Mouse (Mus musculus): Measurements from ENCODE around the gene Irf6. TPM values are rescaled to one million over a fixed set of nuclear protein-coding genes. Genes with fewer than 3 reads are reported as not detected.

Irf6 gene
- polyA plus RNA-seq (2014; fragmentation: Nextera tagmentation; extraction: Ambion mirVana) = 12.0 and 12.3 TPM in 2 replicates

DNA sequence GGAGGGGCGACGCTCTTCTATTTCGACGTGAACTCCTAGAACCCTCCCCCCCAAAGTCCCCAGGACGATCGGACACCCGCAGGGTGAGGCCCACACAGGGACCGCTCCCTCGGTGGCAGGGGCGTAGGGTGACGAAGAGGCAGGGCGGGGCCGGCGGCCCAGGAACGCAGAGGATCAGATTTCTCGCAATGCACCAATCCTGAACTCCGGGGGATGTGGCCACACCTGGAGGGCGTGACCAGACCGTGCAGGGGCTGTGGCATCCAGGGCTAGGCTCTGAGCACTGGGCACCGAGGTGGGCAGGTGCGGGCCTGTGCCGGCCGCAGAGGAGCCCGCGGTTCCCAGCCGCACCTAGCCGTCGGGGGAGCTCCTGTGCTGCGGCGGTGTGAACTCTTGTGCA is at the start of gene Irf6:
Gene Irf6 (plus strand): TSS at position 240 of the 400 bp plus-strand sequence.
- Histone ChIP-seq H3K9ac (peak within 1 kb of the TSS; percentile 51), H3K9me3 (ENCODE audit: low read depth, low read length) (no peaks in the 10 kb centered on the region), H3K4me1 (ENCODE audit: insufficient read depth) (0 out of 2 replicates have a peak, but pooled peaks cover 3% of the 10 kb centered on the region), H3K4me2 (peak within 1 kb of the TSS; percentile 59), H3K27ac (ENCODE audit: low read depth) (no peak within 1 kb of the TSS), H3K4me3 (ENCODE audit: low read depth, low read length) (peak within 1 kb of the TSS; percentile 43), H3K36me3 (ENCODE audit: insufficient read depth) (no peaks in the 10 kb centered on the region), H3K27me3 (ENCODE audit: insufficient read depth, low read length) (peaks cover 25% of the 10 kb centered on the region)
- peak; percentile 83 for DNase-seq
- ATAC-seq (ENCODE audit: insufficient read depth) = peak; percentile 98
- 1% methylated on average over 30 of the region's 30 CpGs for WGBS
- TF ChIP-seq CTCF (IDR thresholded peaks at IDR 0.05; ENCODE audit: low read depth) = no peak

DNA sequence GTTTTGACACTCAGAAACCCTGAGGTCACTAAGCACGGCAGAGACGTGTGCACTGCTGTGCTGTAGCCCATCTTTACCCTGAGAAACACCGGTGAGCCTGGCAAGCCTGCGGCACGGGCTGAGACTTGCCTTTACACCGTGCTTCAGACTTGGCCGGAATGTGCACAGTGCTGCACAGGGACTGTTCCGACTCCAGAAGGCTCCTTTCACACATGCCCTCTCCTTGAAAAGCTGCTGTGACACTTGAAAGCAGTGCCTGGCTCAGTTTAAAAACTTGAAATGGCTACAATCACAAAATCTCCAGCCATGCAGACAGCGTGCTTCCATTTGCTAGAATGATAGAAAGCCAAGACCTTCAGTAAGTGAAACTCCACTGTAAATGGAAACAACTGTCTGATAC is 40.8 kb upstream of the Irf6 start:
- Histone ChIP-seq H3K9ac (no peak overlapping the region), H3K27ac (ENCODE audit: low read depth) (no peak overlapping the region), H3K4me3 (ENCODE audit: low read depth, low read length) (no peak overlapping the region), H3K9me3 (ENCODE audit: low read depth, low read length) (no peaks in the 10 kb centered on the region), H3K4me2 (no peak overlapping the region), H3K4me1 (ENCODE audit: insufficient read depth) (no peaks in the 10 kb centered on the region), H3K36me3 (ENCODE audit: insufficient read depth) (peaks cover 96% of the 10 kb centered on the region), H3K27me3 (ENCODE audit: insufficient read depth, low read length) (no peaks in the 10 kb centered on the region)
- no peak for DNase-seq
- no peak for TF ChIP-seq CTCF (IDR thresholded peaks at IDR 0.05; ENCODE audit: low read depth)
- 93% methylated on average over 9 of the region's 9 CpGs for WGBS
- ATAC-seq (ENCODE audit: insufficient read depth) = no peak

DNA sequence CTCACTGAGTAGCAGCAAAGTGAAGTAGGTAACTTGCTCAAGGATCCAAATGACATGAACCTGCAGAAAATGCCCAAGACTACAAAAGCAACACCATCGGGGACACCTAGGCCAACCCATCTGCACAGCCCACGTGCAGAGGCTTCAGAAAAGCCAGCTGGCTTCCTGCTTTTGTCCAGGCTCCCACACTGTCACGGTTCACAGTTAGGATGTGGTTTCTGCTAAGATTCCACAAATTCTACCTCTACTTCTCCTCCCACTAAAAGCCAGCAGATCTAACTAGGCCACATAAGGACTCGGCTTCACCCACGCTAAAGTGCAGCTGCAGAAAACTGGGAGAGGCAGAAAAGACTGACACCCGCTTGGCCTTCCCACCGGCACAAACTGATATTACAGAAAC is 30.1 kb upstream of the Irf6 start:
- TF ChIP-seq CTCF (IDR thresholded peaks at IDR 0.05; ENCODE audit: low read depth) = no peak
- H3K36me3 ChIP-seq (ENCODE audit: insufficient read depth) = peaks cover 86% of the 10 kb centered on the region
- H3K4me3 ChIP-seq (ENCODE audit: low read depth, low read length) = no peak overlapping the region
- H3K4me1 ChIP-seq (ENCODE audit: insufficient read depth) = no peaks in the 10 kb centered on the region
- H3K4me2 ChIP-seq = no peak overlapping the region
- no peak for ATAC-seq (ENCODE audit: insufficient read depth)
- H3K27ac ChIP-seq (ENCODE audit: low read depth) = no peak overlapping the region
- no peak overlapping the region for H3K9ac ChIP-seq
- no peaks in the 10 kb centered on the region for H3K27me3 ChIP-seq (ENCODE audit: insufficient read depth, low read length)
- DNase-seq = no peak
- no peaks in the 10 kb centered on the region for H3K9me3 ChIP-seq (ENCODE audit: low read depth, low read length)
- WGBS = 94% methylated on average over 7 of the region's 7 CpGs

DNA sequence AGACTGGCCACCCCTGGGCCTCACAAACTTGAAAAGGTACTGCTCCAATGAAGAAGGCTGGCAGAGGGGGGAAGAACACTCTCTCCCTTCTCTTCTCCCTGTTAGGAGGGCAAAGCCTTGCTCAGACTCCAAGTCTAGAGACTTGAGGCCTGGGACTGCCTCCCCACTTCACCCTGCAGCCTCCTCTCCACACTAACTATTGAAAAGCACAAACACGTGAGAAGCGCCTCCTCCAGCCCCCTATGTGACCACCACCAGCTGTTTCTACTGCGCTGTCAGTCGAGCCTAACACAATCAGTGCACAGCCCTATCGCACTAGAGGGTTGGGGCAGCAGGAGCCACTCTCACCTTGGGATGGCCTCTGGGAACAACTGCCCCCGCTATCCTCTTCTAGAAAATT is 29.6 kb upstream of the Irf6 start:
- no peak for ATAC-seq (ENCODE audit: insufficient read depth)
- Histone ChIP-seq H3K9me3 (ENCODE audit: low read depth, low read length) (no peaks in the 10 kb centered on the region), H3K36me3 (ENCODE audit: insufficient read depth) (peaks cover 85% of the 10 kb centered on the region), H3K4me1 (ENCODE audit: insufficient read depth) (no peaks in the 10 kb centered on the region), H3K4me2 (no peak overlapping the region), H3K9ac (no peak overlapping the region), H3K27me3 (ENCODE audit: insufficient read depth, low read length) (no peaks in the 10 kb centered on the region), H3K4me3 (ENCODE audit: low read depth, low read length) (no peak overlapping the region), H3K27ac (ENCODE audit: low read depth) (no peak overlapping the region)
- WGBS = 90% methylated on average over 6 of the region's 6 CpGs
- no peak for DNase-seq
- no peak for TF ChIP-seq CTCF (IDR thresholded peaks at IDR 0.05; ENCODE audit: low read depth)

DNA sequence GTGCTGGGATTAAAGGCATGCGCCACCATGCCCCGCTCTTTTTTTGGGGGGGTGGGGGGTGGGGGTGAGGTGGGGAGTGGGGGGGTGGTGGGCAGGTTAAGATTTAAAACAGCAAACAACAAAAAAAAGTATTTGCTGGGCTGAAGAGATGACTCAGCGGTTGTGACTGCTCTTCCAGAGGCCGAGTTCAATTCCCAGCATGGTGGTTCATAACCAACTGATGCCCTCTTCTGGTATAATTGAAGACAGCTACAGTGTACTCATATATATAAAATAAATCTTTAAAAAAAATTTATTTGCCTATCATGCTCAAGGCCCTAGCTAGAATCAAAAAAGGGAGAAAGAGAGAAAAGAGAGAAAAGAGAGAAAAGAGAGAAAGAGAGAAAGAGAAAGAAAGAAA is 27.1 kb upstream of the Irf6 start:
- H3K9me3 ChIP-seq (ENCODE audit: low read depth, low read length) = no peaks in the 10 kb centered on the region
- WGBS = 80% methylated on average over 4 of the region's 4 CpGs
- H3K4me2 ChIP-seq = no peak overlapping the region
- H3K27me3 ChIP-seq (ENCODE audit: insufficient read depth, low read length) = no peaks in the 10 kb centered on the region
- ATAC-seq (ENCODE audit: insufficient read depth) (no peak), DNase-seq (peak; percentile 44)
- H3K36me3 ChIP-seq (ENCODE audit: insufficient read depth) = peaks cover 60% of the 10 kb centered on the region
- 0 out of 2 replicates have a peak, but pooled peaks have one; percentile 8 for TF ChIP-seq CTCF (IDR thresholded peaks at IDR 0.05; ENCODE audit: low read depth)
- no peak overlapping the region for H3K4me3 ChIP-seq (ENCODE audit: low read depth, low read length)
- H3K27ac ChIP-seq (ENCODE audit: low read depth) = no peak overlapping the region
- H3K4me1 ChIP-seq (ENCODE audit: insufficient read depth) = 0 out of 2 replicates have a peak, but pooled peaks cover 2% of the 10 kb centered on the region
- no peak overlapping the region for H3K9ac ChIP-seq

DNA sequence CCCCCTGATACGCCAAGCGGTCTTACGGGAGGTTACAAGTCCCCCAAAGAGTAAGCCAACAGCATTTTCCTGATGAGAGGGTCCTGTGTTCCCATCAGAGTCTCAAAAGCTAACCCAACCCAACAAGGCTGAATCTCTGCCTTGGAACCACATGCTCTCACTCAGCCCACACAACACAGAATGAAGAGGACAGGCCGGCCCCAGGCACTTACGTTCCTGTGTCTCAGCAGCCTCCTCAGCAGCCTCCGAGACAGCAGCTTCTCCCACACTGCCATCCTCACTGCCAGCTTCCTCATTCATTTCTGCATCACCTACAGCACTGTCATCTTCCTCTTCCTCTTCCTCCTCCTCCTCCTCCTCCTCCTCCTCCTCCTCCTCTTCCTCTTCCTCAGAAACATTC is 24.9 kb upstream of the Irf6 start:
- DNase-seq = no peak
- TF ChIP-seq CTCF (IDR thresholded peaks at IDR 0.05; ENCODE audit: low read depth) = no peak
- H3K4me1 ChIP-seq (ENCODE audit: insufficient read depth) = 0 out of 2 replicates have a peak, but pooled peaks cover 2% of the 10 kb centered on the region
- no peak for ATAC-seq (ENCODE audit: insufficient read depth)
- no peak overlapping the region for H3K4me2 ChIP-seq
- H3K9me3 ChIP-seq (ENCODE audit: low read depth, low read length) = no peaks in the 10 kb centered on the region
- H3K27ac ChIP-seq (ENCODE audit: low read depth) = no peak overlapping the region
- H3K27me3 ChIP-seq (ENCODE audit: insufficient read depth, low read length) = no peaks in the 10 kb centered on the region
- H3K36me3 ChIP-seq (ENCODE audit: insufficient read depth) = peaks cover 38% of the 10 kb centered on the region
- no peak overlapping the region for H3K9ac ChIP-seq
- H3K4me3 ChIP-seq (ENCODE audit: low read depth, low read length) = no peak overlapping the region
- 89% methylated on average over 6 of the region's 6 CpGs for WGBS

DNA sequence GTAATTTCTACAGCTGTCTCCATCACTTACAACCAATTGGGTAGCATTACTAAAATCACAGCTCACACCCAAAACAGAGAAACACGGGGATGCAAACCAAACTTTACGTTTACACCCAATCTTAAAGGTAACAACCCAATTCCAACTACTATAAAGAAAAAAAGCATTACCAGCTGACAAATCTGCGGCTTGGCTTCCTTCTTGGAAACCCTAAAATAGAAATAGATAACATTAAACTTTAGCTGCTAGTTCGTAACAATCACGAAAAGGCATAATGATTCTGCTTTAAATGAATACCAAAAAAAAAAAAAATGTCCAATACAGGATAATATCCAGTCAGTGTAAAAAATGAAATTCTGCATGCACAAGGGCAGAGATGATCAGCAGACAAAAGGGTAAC is 23.6 kb upstream of the Irf6 start:
- Histone ChIP-seq H3K4me3 (ENCODE audit: low read depth, low read length) (peak overlapping the region; percentile 96), H3K9ac (peak overlapping the region; percentile 83), H3K9me3 (ENCODE audit: low read depth, low read length) (no peaks in the 10 kb centered on the region), H3K4me1 (ENCODE audit: insufficient read depth) (0 out of 2 replicates have a peak, but pooled peaks cover 2% of the 10 kb centered on the region), H3K27ac (ENCODE audit: low read depth) (no peak overlapping the region), H3K4me2 (peak overlapping the region; percentile 72), H3K36me3 (ENCODE audit: insufficient read depth) (peaks cover 26% of the 10 kb centered on the region), H3K27me3 (ENCODE audit: insufficient read depth, low read length) (no peaks in the 10 kb centered on the region)
- no peak for TF ChIP-seq CTCF (IDR thresholded peaks at IDR 0.05; ENCODE audit: low read depth)
- ATAC-seq (ENCODE audit: insufficient read depth) (no peak), DNase-seq (no peak)
- WGBS = 19% methylated on average over 5 of the region's 5 CpGs
